Mouse (Mus musculus): ENCODE measurements at regions not wholly inside any gene's neighbourhood (a gene's known extent, or its start where the extent isn't known, plus 50 kb on each side); places are given as distances from the start of the nearest gene placed in this dataset.

GRCm38 (mm10) chr14:42055451-42055850, 61.7 kb downstream of the Gm7951 start:
- DNase-seq (ENCODE audit: low spot score) = peak; percentile 4
